Mouse (Mus musculus): ENCODE measurements around the gene Lama1.
"Not testable (repeated sequence)": the region's sequence is repeated elsewhere in the genome, so short reads cannot be mapped to it uniquely, and the experiment has no call there.

Lama1 gene

DNA sequence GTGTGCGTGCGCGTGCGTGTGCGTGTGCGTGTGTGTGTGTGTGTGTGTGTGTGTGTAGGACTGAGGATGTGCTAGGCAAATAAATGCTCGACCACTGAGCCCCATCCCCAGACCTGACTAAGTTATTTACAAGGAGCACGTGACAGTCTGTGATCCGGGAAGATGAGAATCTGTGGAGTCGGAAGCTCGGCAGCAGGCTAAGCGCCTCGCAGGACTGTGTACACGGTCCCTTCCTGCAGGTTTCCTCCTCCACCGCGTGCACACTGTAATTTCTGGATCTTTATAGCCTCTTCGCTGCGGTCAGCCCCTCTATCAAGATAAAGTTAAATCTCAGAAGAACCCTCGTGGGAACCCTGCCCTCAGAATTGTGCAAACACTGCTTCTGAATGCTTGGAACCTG lies 18.4 kb downstream of the Lama1 start:
- no peak for DNase-seq (ENCODE audit: low read depth, low spot score)

DNA sequence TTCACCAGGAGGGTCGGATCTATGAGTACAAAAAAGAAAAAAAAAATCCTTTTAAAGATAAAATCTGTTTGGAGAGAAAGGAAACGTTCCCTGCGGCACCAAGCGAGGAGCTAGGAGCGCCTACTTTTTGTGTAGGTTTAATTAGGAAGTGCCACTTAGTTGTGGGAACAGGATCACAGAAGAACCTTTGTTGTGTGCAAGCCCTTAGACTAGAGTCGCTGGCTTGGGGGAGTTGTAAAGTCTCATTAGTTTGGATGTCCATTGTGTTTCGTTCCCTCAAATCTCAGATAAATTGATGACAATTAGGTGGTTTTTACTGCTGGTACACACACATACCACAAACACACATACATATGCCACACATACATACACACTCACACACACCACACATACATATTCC lies 25.0 kb downstream of the Lama1 start:
- no peak for DNase-seq (ENCODE audit: low read depth, low spot score)

DNA sequence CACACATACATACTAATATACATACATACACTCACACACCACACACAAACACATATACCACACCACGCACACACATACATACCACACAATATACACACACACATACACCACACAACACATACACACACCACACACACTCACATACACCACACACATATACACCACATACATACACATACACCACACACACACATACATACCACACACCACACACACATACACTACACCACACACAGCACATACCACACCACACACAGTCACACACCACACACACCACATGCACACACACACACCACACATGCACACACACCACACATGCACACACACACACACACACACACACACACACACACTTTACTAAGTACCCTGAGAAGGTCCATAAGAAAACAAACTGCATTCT lies 25.5 kb downstream of the Lama1 start:
- no peak for DNase-seq (ENCODE audit: low read depth, low spot score)

- no peak for DNase-seq (ENCODE audit: low read depth, low spot score)
Measured at GRCm38 (mm10) chr17:67723175-67724067, 26.4 kb downstream of the Lama1 start.

DNA sequence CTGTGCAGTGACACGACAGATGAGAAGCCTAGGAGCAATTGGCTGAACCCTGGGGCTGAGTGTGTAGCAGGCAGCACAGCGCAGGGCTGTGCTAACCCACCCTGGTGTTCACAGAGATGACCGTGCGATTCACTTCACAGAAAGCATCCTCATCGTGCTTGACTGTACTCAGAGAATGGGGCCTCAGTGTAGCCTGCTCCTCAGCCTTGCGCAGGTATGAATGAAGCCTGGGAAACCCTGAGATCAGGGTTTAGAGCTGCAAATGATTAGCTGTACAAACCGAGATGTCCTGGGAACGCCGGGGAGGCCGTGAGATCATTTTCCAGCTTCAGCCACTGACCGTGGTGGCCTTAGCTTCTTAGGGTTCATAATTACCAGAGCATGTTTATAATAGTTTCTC lies 29.5 kb downstream of the Lama1 start:
- no peak for DNase-seq (ENCODE audit: low read depth, low spot score)

GRCm38 (mm10) chr17:67728751-67729150 lies 31.7 kb downstream of the Lama1 start:
- DNase-seq (ENCODE audit: low read depth, low spot score): no peak

- no peak for DNase-seq (ENCODE audit: low read depth, low spot score)
Measured at GRCm38 (mm10) chr17:67731096-67731495, 34.0 kb downstream of the Lama1 start.

DNA sequence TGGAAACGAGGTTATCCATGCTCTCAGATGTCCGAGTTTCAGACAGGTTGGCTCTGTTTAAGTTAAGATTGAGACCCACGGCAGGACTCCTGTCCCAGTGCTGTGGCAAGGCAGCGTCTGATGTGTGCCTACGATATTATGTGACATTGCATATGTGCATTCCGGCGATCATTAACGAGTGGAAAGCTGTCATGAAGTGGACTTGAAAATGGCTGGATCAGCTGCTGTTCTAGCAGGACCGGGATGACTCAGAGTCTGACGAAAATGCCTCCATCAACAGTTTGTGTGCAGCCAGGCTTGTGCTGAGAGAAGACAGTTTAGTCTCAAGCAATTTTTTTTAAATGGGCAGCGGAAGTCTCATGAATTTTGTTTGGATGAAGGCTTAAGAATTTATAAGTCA lies 34.9 kb downstream of the Lama1 start:
- no peak for DNase-seq (ENCODE audit: low read depth, low spot score)

DNA sequence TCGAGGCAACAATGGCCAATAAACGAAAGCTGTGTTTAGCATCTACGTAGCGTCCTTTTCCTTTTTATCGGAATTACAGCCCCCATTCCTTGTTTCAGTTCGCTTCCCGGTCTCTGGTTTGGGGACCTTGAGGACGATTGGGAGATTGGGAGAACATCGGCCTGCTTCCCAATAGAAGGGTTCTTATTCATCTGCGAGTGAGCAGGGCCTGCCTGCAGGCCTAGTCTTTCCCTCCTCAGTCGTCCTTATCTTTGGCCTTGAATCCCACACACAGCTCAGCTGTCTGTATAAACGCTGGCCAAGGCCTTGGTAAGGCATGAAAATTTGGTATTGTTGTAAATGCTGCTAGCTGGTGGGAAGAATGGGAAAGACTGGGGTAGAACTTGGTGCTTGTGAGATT lies 36.5 kb downstream of the Lama1 start:
- no peak for DNase-seq (ENCODE audit: low read depth, low spot score)

DNA sequence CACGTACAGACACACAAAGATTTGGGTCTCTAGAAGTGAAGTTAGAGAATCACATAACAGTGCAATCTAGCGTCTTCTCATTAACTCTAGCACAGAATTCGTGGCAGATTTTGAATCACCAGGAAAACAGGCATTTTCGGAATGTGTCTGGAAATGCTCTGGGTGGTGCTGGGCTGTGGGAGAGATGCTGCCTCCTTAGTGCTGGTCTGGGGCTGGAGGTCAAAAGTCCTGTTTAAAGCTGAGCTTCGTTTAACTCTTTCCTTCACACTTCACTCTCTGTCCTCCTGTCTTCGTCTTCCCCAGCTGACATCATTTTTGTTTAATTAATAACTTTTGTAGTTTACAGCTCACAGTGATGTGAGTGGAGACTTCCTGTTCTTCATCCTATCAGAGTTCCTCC lies 38.7 kb downstream of the Lama1 start:
- no peak for DNase-seq (ENCODE audit: low read depth, low spot score)

- DNase-seq (ENCODE audit: low read depth, low spot score): not testable (repeated sequence)
Measured at GRCm38 (mm10) chr17:67741229-67741628, 44.2 kb downstream of the Lama1 start.

DNA sequence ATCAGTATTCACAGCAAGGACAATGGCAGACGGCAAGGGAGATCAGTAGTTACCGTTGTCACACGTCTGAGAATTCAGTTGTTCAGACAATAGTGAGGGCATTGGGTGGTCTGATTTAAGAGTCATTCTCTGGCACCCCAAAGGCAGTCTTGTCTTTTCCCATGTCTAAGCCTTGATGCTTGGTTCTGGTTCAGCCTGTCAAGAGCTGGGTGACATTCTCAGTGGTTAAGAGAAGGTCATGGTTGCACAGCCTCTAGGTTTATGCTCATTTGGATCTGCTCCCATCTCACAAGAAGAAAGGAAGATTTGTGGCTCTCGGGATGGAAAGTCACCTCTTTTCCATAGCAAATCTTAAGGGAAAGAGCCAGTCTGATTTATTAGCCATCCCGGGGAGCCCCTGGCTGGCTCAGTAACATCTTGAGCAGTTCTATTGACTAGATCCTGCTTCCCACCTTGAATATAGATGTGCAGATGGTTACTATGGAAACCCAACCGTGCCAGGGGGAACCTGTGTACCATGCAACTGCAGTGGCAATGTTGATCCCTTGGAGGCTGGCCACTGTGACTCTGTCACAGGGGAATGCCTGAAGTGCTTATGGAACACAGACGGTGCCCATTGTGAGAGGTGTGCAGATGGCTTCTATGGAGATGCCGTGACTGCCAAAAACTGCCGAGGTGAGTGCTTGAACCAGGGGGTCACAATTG lies 67.3 kb downstream of the Lama1 start:
- DNase-seq (ENCODE audit: low read depth, low spot score): no peak

DNA sequence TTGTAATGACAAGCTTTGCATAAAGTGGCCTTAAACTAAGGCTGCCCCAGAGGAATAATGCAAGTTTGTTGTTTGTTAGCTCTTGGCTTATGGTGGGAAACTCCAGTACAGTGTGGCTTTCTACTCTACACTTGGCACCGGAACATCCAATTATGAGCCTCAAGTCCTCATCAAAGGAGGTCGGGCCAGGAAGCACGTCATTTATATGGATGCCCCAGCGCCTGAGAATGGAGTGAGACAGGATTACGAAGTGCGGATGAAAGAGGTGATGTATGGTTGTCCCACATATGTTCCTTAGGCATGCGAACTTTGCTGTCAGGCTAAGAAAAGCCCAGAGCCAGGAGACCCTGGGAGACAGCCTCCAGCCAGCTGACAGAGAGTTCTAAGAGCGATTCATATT lies 76.5 kb downstream of the Lama1 start:
- DNase-seq (ENCODE audit: low read depth, low spot score): no peak

GRCm38 (mm10) chr17:67776764-67777163 lies 79.7 kb downstream of the Lama1 start:
- DNase-seq (ENCODE audit: low read depth, low spot score): no peak

DNA sequence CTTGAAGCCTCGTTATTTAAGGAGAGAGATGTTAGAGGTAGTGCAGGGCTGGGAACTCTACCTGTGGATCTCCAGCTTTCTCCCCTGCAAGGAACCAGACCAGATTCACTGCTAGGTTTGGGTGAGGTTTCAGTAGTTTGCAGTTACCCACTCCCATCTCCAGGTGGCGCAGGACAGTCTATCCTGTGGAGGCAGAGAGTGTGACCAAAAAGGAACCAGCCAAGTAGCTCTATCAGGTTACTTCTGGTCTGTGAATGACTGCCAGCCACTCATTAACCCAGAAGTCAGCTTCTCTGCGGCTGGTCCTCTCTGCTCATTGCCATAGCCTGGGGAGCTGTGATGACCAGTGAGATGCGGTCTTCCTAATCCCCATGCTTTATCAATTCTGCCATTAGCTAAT lies 82.8 kb downstream of the Lama1 start:
- DNase-seq (ENCODE audit: low read depth, low spot score): no peak

DNA sequence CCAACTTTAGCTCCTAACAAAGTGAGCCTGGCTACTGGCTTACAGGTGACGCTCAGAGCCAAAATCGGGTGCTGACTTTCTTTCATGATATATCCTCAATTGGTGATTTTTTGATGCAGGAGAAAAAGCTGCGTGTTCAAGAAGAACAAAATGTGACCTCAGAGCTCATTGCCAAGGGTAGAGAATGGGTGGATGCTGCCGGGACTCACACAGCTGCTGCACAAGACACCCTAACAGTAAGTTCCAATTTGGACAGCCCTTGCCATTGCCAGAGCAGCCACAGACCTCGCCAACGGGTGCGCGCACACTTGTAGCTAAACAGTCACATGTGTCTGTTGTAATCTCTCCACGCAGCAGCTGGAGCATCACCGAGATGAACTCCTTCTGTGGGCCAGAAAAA lies 94.0 kb downstream of the Lama1 start:
- DNase-seq (ENCODE audit: low read depth, low spot score): no peak

GRCm38 (mm10) chr17:67809171-67809570 lies 112.1 kb downstream of the Lama1 start:
- DNase-seq (ENCODE audit: low read depth, low spot score): no peak

- no peak for DNase-seq (ENCODE audit: low read depth, low spot score)
Measured at GRCm38 (mm10) chr17:67813666-67814065, 116.6 kb downstream of the Lama1 start.

GRCm38 (mm10) chr17:67815720-67816119 lies 118.7 kb downstream of the Lama1 start:
- no peak for DNase-seq (ENCODE audit: low read depth, low spot score)

GRCm38 (mm10) chr17:67816916-67817315 lies 119.9 kb downstream of the Lama1 start:
- DNase-seq (ENCODE audit: low read depth, low spot score): no peak

GRCm38 (mm10) chr17:67827431-67827830 lies 130.4 kb downstream of the Lama1 start:
- no peak for DNase-seq (ENCODE audit: low read depth, low spot score)

DNA sequence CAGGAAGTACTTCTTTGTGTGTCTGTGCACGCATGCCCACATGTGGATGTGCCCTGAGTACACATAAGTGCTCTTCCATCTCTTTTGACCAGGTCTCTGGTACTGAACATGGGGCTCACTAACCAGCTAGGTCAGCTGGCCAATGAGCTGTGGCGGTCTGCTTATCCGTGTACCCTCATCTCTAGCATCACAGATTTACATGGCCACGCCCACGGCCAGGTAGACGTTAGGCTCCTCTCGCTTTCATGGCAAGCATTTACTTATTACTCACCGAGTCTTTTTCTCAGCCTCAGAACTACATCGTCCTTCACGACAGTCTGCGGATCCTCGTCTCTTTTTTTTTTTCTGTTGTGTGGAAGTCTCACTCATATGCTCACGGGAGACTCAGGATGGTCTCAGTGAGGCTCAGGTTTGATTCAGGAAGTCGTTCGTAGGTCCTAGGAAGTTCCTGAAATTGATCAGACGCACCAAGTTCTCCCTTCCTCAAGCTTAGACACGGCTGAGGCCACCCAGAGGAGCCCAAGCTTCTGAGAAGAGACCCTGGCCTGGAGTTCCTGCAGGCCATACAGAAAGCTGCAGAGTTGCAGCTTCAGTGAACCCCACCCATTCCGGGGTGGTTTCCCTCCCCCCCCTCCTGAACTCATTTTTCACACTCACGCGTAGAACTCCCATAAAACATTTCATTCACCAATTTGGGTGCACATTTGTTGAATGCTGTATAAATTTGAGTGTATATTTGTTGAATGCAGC lies 139.3 kb downstream of the Lama1 start:
- DNase-seq (ENCODE audit: low read depth, low spot score): no peak
